Mouse (Mus musculus): ENCODE measurements around the gene Gk5.

GRCm38 (mm10) chr9:96197806-96198205, 78.6 kb downstream of the Gk5 start:
- TF ChIP-seq GATA1 (IDR thresholded peaks at IDR 0.05; ENCODE audit: borderline replicate concordance, low read length) (no peak), FLI1 (IDR thresholded peaks at IDR 0.05; ENCODE audit: low read length) (no peak)

Measured in megakaryocyte, embryonic 14.5 days (primary cell).